Comparison of ENCODE assay signal across 31 mouse cellular contexts in the genomic region with DNA sequence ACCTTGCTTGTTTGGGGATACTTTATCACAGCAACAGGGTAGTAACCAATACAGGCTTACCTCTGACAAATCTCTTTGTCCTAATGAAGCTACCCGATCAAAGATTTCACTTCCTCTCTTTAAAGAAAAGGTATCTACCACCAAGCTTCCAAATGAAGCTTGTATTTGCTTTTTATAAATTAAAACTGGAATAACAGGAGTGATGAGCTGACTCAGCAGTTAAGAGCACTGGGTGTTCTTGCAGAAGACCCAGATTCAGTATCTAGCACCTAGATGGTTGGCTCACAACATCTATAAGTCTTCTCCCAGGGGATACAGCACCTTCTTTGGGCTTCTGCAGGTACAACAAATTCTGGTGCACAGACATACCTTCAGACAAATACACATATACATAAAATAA.
"Had no signal": no experiment of that assay in that cellular context is flagged by ENCODE, and none has a peak within 500 bp of the region (broad histone marks: within the 10 kb centered on the region; RNA-seq: fewer than 3 reads in every experiment).

No protein-coding gene starts in this region.

- ATAC-seq: liver, embryonic 12.5 days; liver, postnatal 0 days; lung, postnatal 0 days; midbrain, embryonic 13.5 days; midbrain, embryonic 15.5 days; midbrain, embryonic 16.5 days had no signal

- H3K9ac ChIP-seq: limb, embryonic 12.5 days; limb, embryonic 13.5 days; limb, embryonic 15.5 days; liver, embryonic 12.5 days; liver, embryonic 13.5 days; liver, embryonic 14.5 days; liver, embryonic 15.5 days; liver, postnatal 0 days; lung, embryonic 14.5 days; lung, embryonic 15.5 days; midbrain, embryonic 12.5 days; midbrain, embryonic 13.5 days; midbrain, embryonic 15.5 days had no signal

- H3K36me3 ChIP-seq: limb, embryonic 10.5 days; limb, embryonic 12.5 days; limb, embryonic 13.5 days; limb, embryonic 15.5 days; liver, embryonic 12.5 days; liver, embryonic 13.5 days; liver, embryonic 15.5 days; lung, embryonic 15.5 days; midbrain, embryonic 10.5 days; midbrain, embryonic 12.5 days; midbrain, embryonic 13.5 days; midbrain, embryonic 15.5 days had no signal

- H3K4me2 ChIP-seq: limb, embryonic 12.5 days; limb, embryonic 13.5 days; limb, embryonic 15.5 days; liver, embryonic 11.5 days; liver, embryonic 12.5 days; liver, embryonic 13.5 days; liver, embryonic 15.5 days; lung, embryonic 14.5 days; lung, embryonic 15.5 days; midbrain, embryonic 11.5 days; midbrain, embryonic 12.5 days; midbrain, embryonic 13.5 days; midbrain, embryonic 15.5 days had no signal

- DNase-seq: left cerebral cortex, postnatal 4 days; liver; liver, embryonic 13.5 days; liver, postnatal 0 days; lung, adult 18-20 months; lung, adult 2 months; lung, embryonic 14.5 days; lung, postnatal 10 days; lung, postnatal 14 days; lung, postnatal 36 days; midbrain, embryonic 14.5 days had no signal

- H3K27ac ChIP-seq: left cerebral cortex, adult 2 months; limb, embryonic 10.5 days; limb, embryonic 12.5 days; limb, embryonic 13.5 days; limb, embryonic 15.5 days; liver, embryonic 12.5 days; liver, embryonic 13.5 days; liver, embryonic 14.5 days; liver, embryonic 15.5 days; lung, embryonic 15.5 days; macrophage; midbrain, embryonic 10.5 days; midbrain, embryonic 12.5 days; midbrain, embryonic 13.5 days; midbrain, embryonic 15.5 days had no signal

- H3K4me3 ChIP-seq: left cerebral cortex, adult 2 months; limb, embryonic 10.5 days; limb, embryonic 12.5 days; limb, embryonic 13.5 days; limb, embryonic 15.5 days; liver, embryonic 12.5 days; liver, embryonic 13.5 days; liver, embryonic 15.5 days; lung, embryonic 15.5 days; megakaryocyte, embryonic 14.5 days; midbrain, embryonic 10.5 days; midbrain, embryonic 12.5 days; midbrain, embryonic 13.5 days; midbrain, embryonic 15.5 days; myocyte had no signal

- H3K9me3 ChIP-seq: limb, embryonic 10.5 days; limb, embryonic 12.5 days; limb, embryonic 13.5 days; limb, embryonic 15.5 days; liver, embryonic 12.5 days; liver, embryonic 13.5 days; liver, embryonic 15.5 days; lung, embryonic 15.5 days; megakaryocyte, embryonic 14.5 days; midbrain, embryonic 10.5 days; midbrain, embryonic 12.5 days; midbrain, embryonic 13.5 days; midbrain, embryonic 15.5 days had no signal

- H3K27me3 ChIP-seq: limb, embryonic 12.5 days; limb, embryonic 13.5 days; limb, embryonic 15.5 days; liver, embryonic 12.5 days; liver, embryonic 13.5 days; liver, embryonic 15.5 days; lung, embryonic 15.5 days; megakaryocyte, embryonic 14.5 days; midbrain, embryonic 12.5 days; midbrain, embryonic 13.5 days; midbrain, embryonic 15.5 days had no signal

- H3K4me1 ChIP-seq: limb, embryonic 15.5 days; liver, embryonic 12.5 days; liver, embryonic 13.5 days; liver, embryonic 15.5 days; lung, embryonic 15.5 days; megakaryocyte, embryonic 14.5 days; midbrain, embryonic 10.5 days; midbrain, embryonic 12.5 days; midbrain, embryonic 15.5 days had no signal
